Mouse (Mus musculus) macrophage (primary cell): ENCODE measurements around the gene Anxa8. TPM values are rescaled to one million over a fixed set of nuclear protein-coding genes. Genes with fewer than 3 reads are reported as not detected.

Experiments
- H3K27ac ChIP-seq: fragments of 350-480 bp; formaldehyde crosslinking; 2 replicates; pipeline ENCODE4 v1.9.0; 2021
- H3K36me3 ChIP-seq: fragments of 350-480 bp; formaldehyde crosslinking; 2 replicates; pipeline ENCODE4 v1.9.0; 2021; ENCODE audit errors: inconsistent target
- H3K4me3 ChIP-seq: fragments of 350-480 bp; formaldehyde crosslinking; 2 replicates; pipeline ENCODE4 v1.9.0; 2021; ENCODE audit errors: inconsistent target
- H3K79me2 ChIP-seq: fragments of 350-480 bp; formaldehyde crosslinking; 2 replicates; pipeline ENCODE4 v1.9.0; 2021; ENCODE audit errors: inconsistent target
- WGBS: methylation state at CpG from one replicate; pipeline ENCODE4 v1.1.7; 2026; ENCODE audit warnings: inconsistent platforms; ENCODE audit not compliant: missing documents; 5-methylcytosine and 5-hydroxymethylcytosine counted together
- polyA plus RNA-seq: library from polyadenylated mRNA; stranded (reverse); fragments of 250-400 nt; gene quantifications from 3 replicates; pipeline ENCODE4 v1.2.4, GENCODE M21; 2018; ENCODE audit warnings: inconsistent platforms

Anxa8 gene
- polyA plus RNA-seq, 1 experiment from 2014 or later = not detected

DNA sequence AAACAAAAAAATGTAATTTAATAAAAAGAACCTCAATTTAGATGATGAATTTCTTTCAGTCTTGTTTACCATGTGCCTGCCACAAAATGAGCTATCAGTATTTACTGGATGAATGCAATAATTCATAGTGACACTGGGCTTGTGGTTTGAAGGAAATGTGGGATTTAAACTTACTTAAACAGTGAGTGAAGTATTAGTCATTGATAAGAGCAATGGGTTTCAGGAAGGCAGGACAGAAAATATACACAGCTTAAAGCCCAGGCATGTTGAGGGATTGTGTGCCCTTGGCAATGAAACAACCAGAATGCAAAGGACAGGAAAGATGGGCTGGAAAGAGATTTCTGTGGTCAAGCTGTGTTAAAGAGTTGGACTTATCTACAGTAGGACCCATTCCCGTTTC, 56.5 kb downstream of the Anxa8 start:
- Histone ChIP-seq H3K36me3 (no peaks in the 10 kb centered on the region), H3K79me2 (no peaks in the 10 kb centered on the region), H3K4me3 (no peak overlapping the region), H3K27ac (no peak overlapping the region)
- WGBS = 80% methylated on average over 1 of the region's 1 CpGs

DNA sequence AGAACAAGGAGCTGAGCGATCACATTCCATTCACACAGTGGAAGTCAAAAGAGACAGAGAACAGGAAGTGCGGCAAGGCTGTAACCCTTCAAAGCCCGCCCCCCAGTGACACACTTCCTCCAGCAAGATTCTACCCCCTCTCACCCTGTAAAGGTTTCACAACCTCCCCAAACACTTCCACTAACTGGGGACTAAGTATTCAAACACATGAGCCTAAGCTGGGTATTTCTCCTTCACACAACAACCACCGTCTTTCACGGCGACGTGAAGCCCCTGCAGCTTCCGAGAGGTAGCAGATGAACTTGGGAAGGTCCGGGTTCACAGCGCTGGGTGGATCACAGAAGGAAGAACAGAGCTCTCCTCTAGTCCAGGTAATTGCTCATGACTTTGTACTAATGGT, 57.1 kb downstream of the Anxa8 start:
- no peak overlapping the region for H3K4me3 ChIP-seq
- H3K36me3 ChIP-seq = no peaks in the 10 kb centered on the region
- WGBS = 94% methylated on average over 10 of the region's 10 CpGs
- H3K79me2 ChIP-seq = no peaks in the 10 kb centered on the region
- no peak overlapping the region for H3K27ac ChIP-seq

Other genes with a start within 250 kb of the Anxa8 start
- not detected in 3 replicates for gene Gdf10, start 162.4 kb upstream of the Anxa8 start, polyA plus RNA-seq
- gene Gdf2, start 144.9 kb upstream of the Anxa8 start, polyA plus RNA-seq = not detected in 3 replicates
- not detected in 3 replicates for gene Rbp3, start 132.0 kb upstream of the Anxa8 start, polyA plus RNA-seq
- gene Zfp488, start 107.2 kb upstream of the Anxa8 start, polyA plus RNA-seq = not detected in 3 replicates
- not detected in 3 replicates for gene Gm30083, start 70.8 kb upstream of the Anxa8 start, polyA plus RNA-seq
- gene Gm5460, start 69.2 kb upstream of the Anxa8 start, polyA plus RNA-seq = not detected in 3 replicates
- not detected in 3 replicates for gene Antxrl, start 33.3 kb upstream of the Anxa8 start, polyA plus RNA-seq
- not detected in 3 replicates for gene A630023A22Rik, start 16.8 kb downstream of the Anxa8 start, polyA plus RNA-seq
- gene Npy4r, start 66.5 kb downstream of the Anxa8 start, polyA plus RNA-seq = not detected in 3 replicates
- gene Gprin2, start 115.7 kb downstream of the Anxa8 start, polyA plus RNA-seq = not detected in 3 replicates
- gene Syt15, start 133.6 kb downstream of the Anxa8 start, polyA plus RNA-seq = not detected in 3 replicates
- 5.9 to 7.5 TPM (median 7.1 TPM) in 3 replicates for gene Shld2, start 224.5 kb downstream of the Anxa8 start, polyA plus RNA-seq
- gene Glud1, start 224.7 kb downstream of the Anxa8 start, polyA plus RNA-seq = 110 to 176 TPM (median 161 TPM) in 3 replicates